Comparison of ENCODE assay signal across 27 mouse cellular contexts in the genomic region with DNA sequence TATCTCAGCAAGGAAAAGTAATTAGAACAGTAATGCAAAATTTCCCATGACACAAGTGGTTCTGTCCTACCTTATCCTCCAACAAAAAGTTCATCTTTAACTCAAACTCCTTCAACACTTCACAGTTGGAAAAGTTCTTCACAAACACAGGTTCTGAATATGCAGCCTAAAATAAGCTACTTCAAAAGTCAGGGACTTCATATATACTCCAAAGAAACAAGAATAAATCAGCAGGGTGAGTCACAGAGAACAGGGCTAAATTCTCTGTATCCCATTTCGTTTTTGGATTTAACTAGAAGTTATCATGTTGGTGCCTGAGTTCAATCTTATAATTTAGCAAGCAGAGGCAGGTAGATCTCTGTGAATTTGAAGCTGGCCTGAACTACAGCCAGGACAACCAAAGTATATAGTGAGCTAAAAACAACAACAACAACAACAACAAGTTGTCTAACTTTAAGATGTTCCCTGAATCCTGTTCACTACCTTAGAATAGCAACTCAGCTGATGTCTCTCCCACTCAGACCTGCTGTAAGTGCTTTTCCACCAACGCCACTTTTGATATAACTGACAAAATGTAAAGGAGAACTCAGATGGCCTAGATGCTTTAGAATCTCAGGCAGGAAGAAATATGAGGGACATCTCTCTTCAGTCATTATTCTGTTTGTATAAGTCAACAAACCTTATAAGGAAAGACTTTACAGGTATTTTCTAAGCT.
DNase-seq lines count a peak whose midpoint lies in the region; ATAC-seq lines count a peak whose summit lies in the region.
"Had no signal": no experiment of that assay in that cellular context is flagged by ENCODE, and none has a peak within 500 bp of the region (broad histone marks: within the 10 kb centered on the region; RNA-seq: fewer than 3 reads in every experiment).

No protein-coding gene starts in this region.

- H3K36me3 ChIP-seq in midbrain, embryonic 10.5 days: no peaks in the 10 kb centered on the region
- no peaks in the 10 kb centered on the region for H3K36me3 ChIP-seq in heart, embryonic 10.5 days
- H3K36me3 ChIP-seq: forebrain, embryonic 10.5 days; heart, embryonic 12.5 days; heart, embryonic 15.5 days; hindbrain, embryonic 10.5 days; hindbrain, embryonic 13.5 days had no signal

- H3K27ac ChIP-seq in midbrain, embryonic 10.5 days (replicated peaks): no peak overlapping the region
- H3K27ac ChIP-seq in heart, embryonic 10.5 days: no peak overlapping the region
- H3K27ac ChIP-seq: forebrain, embryonic 10.5 days; gastrocnemius, adult 2 months; heart, embryonic 15.5 days; hindbrain, embryonic 10.5 days; hindbrain, embryonic 13.5 days had no signal

- ATAC-seq in frontal cortex, adult (ENCODE audit: low TSS enrichment): peak; percentile 92
- ATAC-seq: activated CD4-positive, CD25-positive, alpha-beta regulatory T cell, adult 4 months; forebrain, embryonic 14.5 days; forebrain, postnatal 0 days; hindbrain, embryonic 16.5 days had no signal

- H3K4me3 ChIP-seq in midbrain, embryonic 10.5 days: no peak overlapping the region
- no peak overlapping the region for H3K4me3 ChIP-seq in heart, embryonic 10.5 days
- H3K4me3 ChIP-seq: forebrain, embryonic 10.5 days; gastrocnemius, adult 2 months; heart, embryonic 12.5 days; heart, embryonic 15.5 days; hindbrain, embryonic 10.5 days; hindbrain, embryonic 13.5 days had no signal

- no peaks in the 10 kb centered on the region for H3K4me1 ChIP-seq in midbrain, embryonic 10.5 days
- no peaks in the 10 kb centered on the region for H3K4me1 ChIP-seq in heart, embryonic 10.5 days
- H3K4me1 ChIP-seq: forebrain, embryonic 10.5 days; heart, embryonic 12.5 days; heart, embryonic 15.5 days; hindbrain, embryonic 10.5 days; hindbrain, embryonic 13.5 days had no signal

- no peak for DNase-seq in frontal cortex, postnatal 14 days (ENCODE audit: low spot score in 2 of 2)
- DNase-seq in left cerebral cortex, adult 11 months (ENCODE audit: low spot score): peak; percentile 22
- no peak for DNase-seq in left cerebral cortex, postnatal 4 days
- DNase-seq in brain, adult 2 months (ENCODE audit: low read depth, low spot score): peak; percentile 77
- DNase-seq in left cerebral cortex, postnatal 36 days (ENCODE audit: low spot score in 2 of 2): peak; percentile 5 to 27
- no peak for DNase-seq in midbrain, embryonic 10.5 days (ENCODE audit: low spot score)
- no peak for DNase-seq in heart, embryonic 10.5 days (ENCODE audit: low spot score)
- DNase-seq: adrenal gland, adult 8-10 months; adrenal gland, postnatal 25 days; cerebellum, adult 18-20 months; cerebellum, adult 9-10 months; cerebellum, postnatal 14 days; forebrain, postnatal 0 days; gastrocnemius, adult 2 months; gastrocnemius, postnatal 14 days; heart, adult 11 months; heart, postnatal 10 days; heart, postnatal 36 days had no signal

- WGBS in midbrain, embryonic 10.5 days: 68% methylated on average over 2 of the region's 2 CpGs
- 48% methylated on average over 2 of the region's 2 CpGs for WGBS in heart, embryonic 10.5 days

- H3K9me3 ChIP-seq in midbrain, embryonic 10.5 days (replicated peaks): no peaks in the 10 kb centered on the region
- no peaks in the 10 kb centered on the region for H3K9me3 ChIP-seq in heart, embryonic 10.5 days
- H3K9me3 ChIP-seq: forebrain, embryonic 10.5 days; heart, embryonic 15.5 days; hindbrain, embryonic 10.5 days; hindbrain, embryonic 13.5 days had no signal

- intact Hi-C loops in left cerebral cortex, postnatal 4 days (cut with DNase I): no loop called here
- intact Hi-C loops in left cerebral cortex, postnatal 36 days (cut with DNase I): no loop called here

- H3K27me3 ChIP-seq in midbrain, embryonic 10.5 days (ENCODE audit: low read depth, poor library complexity, severe bottlenecking): no peaks in the 10 kb centered on the region
- H3K27me3 ChIP-seq in heart, embryonic 10.5 days (ENCODE audit: insufficient read depth, poor library complexity, severe bottlenecking): no peaks in the 10 kb centered on the region
- H3K27me3 ChIP-seq: heart, embryonic 12.5 days; heart, embryonic 15.5 days; hindbrain, embryonic 13.5 days had no signal

Comparison
In these comparisons a context has a peak if more than half of its experiments do, and no peak if none do; other contexts are left out.
1. DNase-seq: peak in left cerebral cortex, adult 11 months (single experiment), brain, adult 2 months (single experiment) and left cerebral cortex, postnatal 36 days (2 of 2); none in frontal cortex, postnatal 14 days (0 of 2), left cerebral cortex, postnatal 4 days (single experiment), midbrain, embryonic 10.5 days (single experiment) and heart, embryonic 10.5 days (single experiment).